Mouse (Mus musculus) right cerebral cortex, postnatal 10 days (tissue): ENCODE results near the gene Rnf115.
"Not testable (repeated sequence)": the region's sequence is repeated elsewhere in the genome, so short reads cannot be mapped to it uniquely, and the experiment has no call there.

Experiments
- DNase-seq, 2 experiments: peaks; one replicate each; pipeline ENCODE4 v3.0.0; 2021; ENCODE audit warnings: low spot score in 2 of 2

The Rnf115 gene

GRCm38 (mm10) chr3:96727343-96727827 lies at the start of gene Rnf115, which contains the start of gene Polr3c:
Gene Rnf115, plus strand, starts transcription at chr3:96727664.
Gene Polr3c, minus strand, starts transcription at chr3:96727628.
- DNase-seq, result peak; percentile 96

- DNase-seq, result no peak
Measured at GRCm38 (mm10) chr3:96678456-96678855, 49.0 kb upstream of the Rnf115 start.

- DNase-seq, result no peak
Measured at GRCm38 (mm10) chr3:96679159-96679674, 48.2 kb upstream of the Rnf115 start.

- DNase-seq, result no peak
Measured at GRCm38 (mm10) chr3:96680269-96680956, 47.1 kb upstream of the Rnf115 start.

GRCm38 (mm10) chr3:96683496-96683895 lies 44.0 kb upstream of the Rnf115 start:
- no peak for DNase-seq

- DNase-seq, result no peak
Measured at GRCm38 (mm10) chr3:96684151-96684821, 43.2 kb upstream of the Rnf115 start.

GRCm38 (mm10) chr3:96684822-96685156 lies 42.7 kb upstream of the Rnf115 start:
- DNase-seq, result no peak

GRCm38 (mm10) chr3:96686057-96686456 lies 41.4 kb upstream of the Rnf115 start:
- not testable (repeated sequence) for DNase-seq

- no peak for DNase-seq
Measured at GRCm38 (mm10) chr3:96688854-96689253, 38.6 kb upstream of the Rnf115 start.

GRCm38 (mm10) chr3:96690298-96690697 lies 37.2 kb upstream of the Rnf115 start:
- DNase-seq, result no peak

GRCm38 (mm10) chr3:96692506-96692905 lies 35.0 kb upstream of the Rnf115 start:
- DNase-seq, result peak in 1 of 2 experiments; percentile 57

- no peak for DNase-seq
Measured at GRCm38 (mm10) chr3:96693579-96693978, 33.9 kb upstream of the Rnf115 start.

- peak; percentile 63 to 73 for DNase-seq
Measured at GRCm38 (mm10) chr3:96696198-96696765, 31.2 kb upstream of the Rnf115 start, which contains the start of gene Pias3. Gene Pias3, plus strand, starts transcription at chr3:96696384.

GRCm38 (mm10) chr3:96696766-96697732 lies 30.4 kb upstream of the Rnf115 start:
- peak; percentile 85 to 87 for DNase-seq

GRCm38 (mm10) chr3:96698993-96699690 lies 28.3 kb upstream of the Rnf115 start:
- no peak for DNase-seq

- no peak for DNase-seq
Measured at GRCm38 (mm10) chr3:96700376-96700775, 27.1 kb upstream of the Rnf115 start.

GRCm38 (mm10) chr3:96701003-96701402 lies 26.5 kb upstream of the Rnf115 start:
- DNase-seq, result no peak

- DNase-seq, result no peak
Measured at GRCm38 (mm10) chr3:96704778-96705177, 22.7 kb upstream of the Rnf115 start.

- no peak for DNase-seq
Measured at GRCm38 (mm10) chr3:96706217-96706616, 21.2 kb upstream of the Rnf115 start.

- DNase-seq, result no peak
Measured at GRCm38 (mm10) chr3:96706984-96707383, 20.5 kb upstream of the Rnf115 start.
